Mouse (Mus musculus): ENCODE measurements around the gene Gsn. TPM values are rescaled to one million over a fixed set of nuclear protein-coding genes. Genes with fewer than 3 reads are reported as not detected.
A peak's percentile ranks its signal among the peaks of the same experiment; 100 is the strongest.

Gsn gene
- polyA plus RNA-seq, 1 experiment from 2014 or later: 1,007 TPM

DNA sequence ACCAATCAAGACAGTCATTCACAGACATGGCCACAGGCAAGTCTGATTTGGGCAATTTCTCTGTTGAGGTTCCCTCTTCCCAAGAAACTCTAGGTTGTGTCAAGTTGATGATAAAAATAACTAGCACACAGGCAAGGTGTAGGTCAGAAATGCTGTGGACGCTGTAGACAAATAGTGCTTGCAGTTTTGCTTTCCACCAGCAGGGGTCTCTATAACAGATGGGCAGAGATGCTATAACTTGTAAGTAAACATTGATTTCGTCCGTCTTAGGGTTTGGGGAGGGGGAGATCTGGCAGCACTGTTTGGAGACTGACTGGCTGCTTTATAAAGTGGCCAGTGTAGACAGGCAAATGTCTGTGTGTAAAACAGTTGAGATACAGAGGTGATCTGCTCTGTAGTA lies 35.7 kb downstream of the Gsn start:
- H3K4me3 ChIP-seq (ENCODE audit: low read depth, low read length): no peak overlapping the region
- DNase-seq (ENCODE audit: low spot score): no peak
- H3K4me2 ChIP-seq (replicated peaks; ENCODE audit: low read depth, low read length): no peak overlapping the region
- no peak overlapping the region for H3K27ac ChIP-seq (ENCODE audit: low read length)
- WGBS: 8% methylated on average over 3 of the region's 3 CpGs
- no peaks in the 10 kb centered on the region for H3K9me3 ChIP-seq (ENCODE audit: low read length)
- no peak for ATAC-seq
- H3K36me3 ChIP-seq (ENCODE audit: insufficient read depth, low read length): peaks cover 5% of the 10 kb centered on the region
- no peaks in the 10 kb centered on the region for H3K27me3 ChIP-seq (replicated peaks; ENCODE audit: insufficient read depth, low read length)
- H3K9ac ChIP-seq (replicated peaks; ENCODE audit: low read depth): no peak overlapping the region
- H3K4me1 ChIP-seq (ENCODE audit: insufficient read depth, low read depth, low read length): no peaks in the 10 kb centered on the region; the same call in 1 of the 2 replicates
- TF ChIP-seq CTCF (IDR thresholded peaks at IDR 0.05): peak; percentile 79
- no peak for TF ChIP-seq EP300 (IDR thresholded peaks at IDR 0.05)

DNA sequence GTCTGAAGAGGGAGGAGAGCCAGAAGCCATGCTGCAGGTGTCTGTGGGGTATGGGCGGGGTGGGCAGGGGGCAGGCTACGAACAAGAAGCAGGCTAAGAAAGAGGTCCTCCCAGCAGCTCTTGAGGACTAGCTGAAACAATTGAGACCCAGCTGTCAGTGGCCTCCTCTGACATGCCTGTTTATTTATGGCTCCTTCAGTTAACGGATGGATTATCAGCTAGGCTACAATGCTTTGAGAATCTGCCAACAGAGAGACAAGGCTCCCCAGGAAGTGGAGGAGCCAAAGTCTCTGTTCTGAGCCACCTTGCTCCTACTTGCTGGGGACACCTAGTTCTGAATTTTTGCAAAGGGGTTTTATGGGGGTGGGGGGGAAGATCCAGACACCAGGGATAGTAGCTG lies 36.5 kb downstream of the Gsn start:
- H3K9me3 ChIP-seq (ENCODE audit: low read length): no peaks in the 10 kb centered on the region
- no peaks in the 10 kb centered on the region for H3K27me3 ChIP-seq (replicated peaks; ENCODE audit: insufficient read depth, low read length)
- no peaks in the 10 kb centered on the region for H3K4me1 ChIP-seq (ENCODE audit: insufficient read depth, low read depth, low read length)
- no peak for DNase-seq (ENCODE audit: low spot score)
- TF ChIP-seq EP300 (IDR thresholded peaks at IDR 0.05) (no peak), CTCF (IDR thresholded peaks at IDR 0.05) (no peak)
- H3K4me2 ChIP-seq (replicated peaks; ENCODE audit: low read depth, low read length): no peak overlapping the region
- no peak for ATAC-seq
- WGBS: 52% methylated on average over 3 of the region's 3 CpGs
- H3K27ac ChIP-seq (ENCODE audit: low read length): no peak overlapping the region
- H3K36me3 ChIP-seq (ENCODE audit: insufficient read depth, low read length): peaks cover 9% of the 10 kb centered on the region
- H3K9ac ChIP-seq (replicated peaks; ENCODE audit: low read depth): no peak overlapping the region
- H3K4me3 ChIP-seq (ENCODE audit: low read depth, low read length): no peak overlapping the region

GRCm38 (mm10) chr2:35293291-35293690 lies 37.1 kb downstream of the Gsn start:
- no peaks in the 10 kb centered on the region for H3K27me3 ChIP-seq (replicated peaks; ENCODE audit: insufficient read depth, low read length)

GRCm38 (mm10) chr2:35297703-35298332 lies 41.6 kb downstream of the Gsn start:
- Histone ChIP-seq H3K4me2 (replicated peaks; ENCODE audit: low read depth, low read length) (no peak overlapping the region), H3K36me3 (ENCODE audit: insufficient read depth, low read length) (peaks cover 9% of the 10 kb centered on the region), H3K4me1 (ENCODE audit: insufficient read depth, low read depth, low read length) (peaks cover 3% of the 10 kb centered on the region; the same call in 1 of the 2 replicates), H3K4me3 (ENCODE audit: low read depth, low read length) (no peak overlapping the region), H3K9ac (replicated peaks; ENCODE audit: low read depth) (no peak overlapping the region), H3K27ac (ENCODE audit: low read length) (no peak overlapping the region), H3K27me3 (replicated peaks; ENCODE audit: insufficient read depth, low read length) (no peaks in the 10 kb centered on the region), H3K9me3 (ENCODE audit: low read length) (no peaks in the 10 kb centered on the region)
- 24% methylated on average over 15 of the region's 15 CpGs for WGBS
- peak; percentile 46 for ATAC-seq
- peak; percentile 83 for DNase-seq (ENCODE audit: low spot score)
- TF ChIP-seq CTCF (IDR thresholded peaks at IDR 0.05) (peak; percentile 100), EP300 (IDR thresholded peaks at IDR 0.05) (no peak)

More at GRCm38 (mm10) chr2:35293291-35293690, 37.1 kb downstream of the Gsn start:
- H3K9me3 ChIP-seq (ENCODE audit: low read length): no peaks in the 10 kb centered on the region
- H3K9ac ChIP-seq (replicated peaks; ENCODE audit: low read depth): no peak overlapping the region
- no peaks in the 10 kb centered on the region for H3K4me1 ChIP-seq (ENCODE audit: insufficient read depth, low read depth, low read length)
- DNase-seq (ENCODE audit: low spot score) (no peak), ATAC-seq (no peak)
- no peak overlapping the region for H3K4me2 ChIP-seq (replicated peaks; ENCODE audit: low read depth, low read length)
- no peak overlapping the region for H3K27ac ChIP-seq (ENCODE audit: low read length)
- peaks cover 9% of the 10 kb centered on the region for H3K36me3 ChIP-seq (ENCODE audit: insufficient read depth, low read length)
- 85% methylated on average over 8 of the region's 8 CpGs for WGBS
- H3K4me3 ChIP-seq (ENCODE audit: low read depth, low read length): no peak overlapping the region
- TF ChIP-seq CTCF (IDR thresholded peaks at IDR 0.05): no peak
- no peak for TF ChIP-seq EP300 (IDR thresholded peaks at IDR 0.05)

DNA sequence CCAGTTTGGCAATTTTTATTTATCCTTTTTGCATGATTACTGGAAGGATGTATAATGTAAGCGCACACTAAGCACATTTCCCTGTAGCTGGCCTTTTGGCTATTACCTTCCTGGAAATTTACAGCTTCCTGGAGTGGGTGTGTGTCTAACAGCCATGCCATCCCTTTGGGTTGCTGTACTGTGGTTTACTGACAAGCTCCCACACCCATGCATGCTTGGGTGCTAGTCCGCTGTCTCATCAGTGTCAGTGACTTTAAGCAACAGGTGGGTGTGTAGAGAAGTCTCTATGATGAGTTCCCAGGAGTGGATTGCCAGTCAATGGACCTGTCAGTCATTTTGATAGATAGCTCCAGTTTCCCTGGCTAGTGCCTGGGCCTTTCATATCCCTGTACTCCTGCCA lies 43.3 kb downstream of the Gsn start:
- H3K27me3 ChIP-seq (replicated peaks; ENCODE audit: insufficient read depth, low read length): no peaks in the 10 kb centered on the region
- TF ChIP-seq EP300 (IDR thresholded peaks at IDR 0.05) (0 out of 2 replicates have a peak, but pooled peaks have one; percentile 22), CTCF (IDR thresholded peaks at IDR 0.05) (no peak)
- 79% methylated on average over 2 of the region's 2 CpGs for WGBS
- H3K9ac ChIP-seq (replicated peaks; ENCODE audit: low read depth): no peak overlapping the region
- H3K27ac ChIP-seq (ENCODE audit: low read length): peak overlapping the region; percentile 47; the same call in 1 of the 2 replicates
- no peak overlapping the region for H3K4me3 ChIP-seq (ENCODE audit: low read depth, low read length)
- peaks cover 15% of the 10 kb centered on the region for H3K36me3 ChIP-seq (ENCODE audit: insufficient read depth, low read length)
- ATAC-seq (no peak), DNase-seq (ENCODE audit: low spot score) (no peak)
- H3K4me1 ChIP-seq (ENCODE audit: insufficient read depth, low read depth, low read length): peaks cover 3% of the 10 kb centered on the region; the same call in 1 of the 2 replicates
- no peak overlapping the region for H3K4me2 ChIP-seq (replicated peaks; ENCODE audit: low read depth, low read length)
- H3K9me3 ChIP-seq (ENCODE audit: low read length): no peaks in the 10 kb centered on the region

DNA sequence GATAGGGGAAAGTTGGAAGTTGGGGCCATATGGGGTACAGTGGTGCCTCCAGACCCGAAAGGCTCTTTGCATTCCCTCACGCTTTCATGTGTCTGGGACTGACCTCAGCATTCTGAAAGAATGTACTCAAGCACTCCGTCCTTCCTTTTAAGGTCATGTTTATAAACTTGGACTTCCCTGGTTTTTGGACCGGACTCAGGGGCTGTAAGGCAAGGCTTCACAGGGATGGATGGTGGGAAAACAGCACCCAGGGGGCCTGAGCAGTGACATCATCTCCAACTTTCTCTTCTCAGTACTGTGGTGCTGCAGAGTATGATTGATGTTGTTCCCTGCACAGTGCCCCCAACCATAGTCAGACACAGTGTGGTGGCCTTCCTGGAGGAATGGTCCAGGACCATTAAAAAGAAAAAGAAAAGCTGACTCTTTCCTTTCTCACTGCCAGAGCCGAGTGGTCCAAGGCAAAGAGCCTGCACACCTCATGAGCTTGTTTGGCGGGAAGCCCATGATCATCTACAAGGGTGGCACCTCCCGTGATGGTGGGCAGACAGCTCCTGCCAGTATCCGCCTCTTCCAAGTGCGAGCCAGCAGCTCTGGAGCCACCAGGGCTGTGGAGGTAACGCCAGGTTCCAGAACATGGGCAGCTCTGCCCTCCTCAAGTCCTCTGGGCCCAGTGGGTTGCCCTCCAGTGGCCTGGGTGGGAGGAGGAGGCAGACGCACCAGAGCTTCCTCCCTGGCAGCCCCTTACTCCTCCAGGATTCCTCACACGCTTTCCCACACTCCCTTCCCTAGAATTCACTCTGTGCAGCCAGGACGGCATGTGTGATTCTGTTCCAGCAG lies 46.1 kb downstream of the Gsn start:
- H3K9ac ChIP-seq (replicated peaks; ENCODE audit: low read depth): no peak overlapping the region
- DNase-seq (ENCODE audit: low spot score) (peak; percentile 61), ATAC-seq (peak; percentile 77)
- H3K27ac ChIP-seq (ENCODE audit: low read length): peak overlapping the region; percentile 32; the same call in 1 of the 2 replicates
- peaks cover 20% of the 10 kb centered on the region for H3K36me3 ChIP-seq (ENCODE audit: insufficient read depth, low read length)
- no peaks in the 10 kb centered on the region for H3K27me3 ChIP-seq (replicated peaks; ENCODE audit: insufficient read depth, low read length)
- H3K4me2 ChIP-seq (replicated peaks; ENCODE audit: low read depth, low read length): no peak overlapping the region
- peak; percentile 33; the same call in 1 of the 2 replicates for TF ChIP-seq EP300 (IDR thresholded peaks at IDR 0.05)
- TF ChIP-seq CTCF (IDR thresholded peaks at IDR 0.05): no peak
- peaks cover 3% of the 10 kb centered on the region; the same call in 1 of the 2 replicates for H3K4me1 ChIP-seq (ENCODE audit: insufficient read depth, low read depth, low read length)
- 49% methylated on average over 13 of the region's 13 CpGs for WGBS
- H3K4me3 ChIP-seq (ENCODE audit: low read depth, low read length): no peak overlapping the region
- no peaks in the 10 kb centered on the region for H3K9me3 ChIP-seq (ENCODE audit: low read length)

Data from lung, postnatal 0 days (tissue).